Mouse (Mus musculus): ENCODE data around the gene Spopl.
A peak's percentile ranks its signal among the peaks of the same experiment; 100 is the strongest.
"Not testable (repeated sequence)": the region's sequence is repeated elsewhere in the genome, so short reads cannot be mapped to it uniquely, and the experiment has no call there.

The Spopl gene

GRCm38 (mm10) chr2:23571302-23572156 lies at the start of gene Spopl:
Gene Spopl, minus strand, starts transcription at chr2:23572106.
- DNase-seq (ENCODE audit: low spot score in 2 of 2): peak; percentile 83 to 86

GRCm38 (mm10) chr2:23620128-23620527 lies 48.2 kb upstream of the Spopl start:
- no peak for DNase-seq (ENCODE audit: low spot score in 2 of 2)

- DNase-seq (ENCODE audit: low spot score in 2 of 2): no peak
These were observed 46.1 kb upstream of the Spopl start for GRCm38 (mm10) chr2:23617989-23618388.

GRCm38 (mm10) chr2:23605391-23605790 lies 33.5 kb upstream of the Spopl start:
- no peak for DNase-seq (ENCODE audit: low spot score in 2 of 2)

- DNase-seq (ENCODE audit: low spot score in 2 of 2): no peak
These were observed 16.9 kb upstream of the Spopl start for GRCm38 (mm10) chr2:23588769-23589168.

- not testable (repeated sequence) for DNase-seq (ENCODE audit: low spot score in 2 of 2)
These were observed 239 bp upstream of the Spopl start for GRCm38 (mm10) chr2:23572157-23572532.

- DNase-seq (ENCODE audit: low spot score in 2 of 2): no peak
These were observed 1.3 kb downstream of the Spopl start for GRCm38 (mm10) chr2:23570563-23570962.

GRCm38 (mm10) chr2:23568775-23569174 lies 3.1 kb downstream of the Spopl start:
- DNase-seq (ENCODE audit: low spot score in 2 of 2): no peak

GRCm38 (mm10) chr2:23565081-23565801 lies 6.7 kb downstream of the Spopl start:
- no peak for DNase-seq (ENCODE audit: low spot score in 2 of 2)

GRCm38 (mm10) chr2:23562898-23563297 lies 9.0 kb downstream of the Spopl start:
- DNase-seq (ENCODE audit: low spot score in 2 of 2): no peak

- DNase-seq (ENCODE audit: low spot score in 2 of 2): no peak
These were observed 12.7 kb downstream of the Spopl start for GRCm38 (mm10) chr2:23559186-23559585.

- DNase-seq (ENCODE audit: low spot score in 2 of 2): no peak
These were observed 20.7 kb downstream of the Spopl start for GRCm38 (mm10) chr2:23551235-23551634.

- no peak for DNase-seq (ENCODE audit: low spot score in 2 of 2)
These were observed 24.7 kb downstream of the Spopl start for GRCm38 (mm10) chr2:23547220-23547619.

GRCm38 (mm10) chr2:23539967-23540366 lies 31.9 kb downstream of the Spopl start:
- no peak for DNase-seq (ENCODE audit: low spot score in 2 of 2)

- DNase-seq (ENCODE audit: low spot score in 2 of 2): not testable (repeated sequence)
These were observed 44.2 kb downstream of the Spopl start for GRCm38 (mm10) chr2:23527717-23528116.

GRCm38 (mm10) chr2:23505141-23505540 lies 66.8 kb downstream of the Spopl start:
- DNase-seq (ENCODE audit: low spot score in 2 of 2): no peak

GRCm38 (mm10) chr2:23481715-23482114 lies 90.2 kb downstream of the Spopl start:
- DNase-seq (ENCODE audit: low spot score in 2 of 2): no peak

- DNase-seq (ENCODE audit: low spot score in 2 of 2): no peak
These were observed 104.4 kb downstream of the Spopl start for GRCm38 (mm10) chr2:23467471-23467870.

GRCm38 (mm10) chr2:23457452-23457851 lies 114.5 kb downstream of the Spopl start:
- no peak for DNase-seq (ENCODE audit: low spot score in 2 of 2)

Data from spleen, postnatal 36 days (tissue).